Mouse (Mus musculus) midbrain, embryonic 14.5 days (tissue): ENCODE measurements at regions not wholly inside any gene's neighbourhood (a gene's known extent, or its start where the extent isn't known, plus 50 kb on each side); places are given as distances from the start of the nearest gene placed in this dataset.
A peak's percentile ranks its signal among the peaks of the same experiment; 100 is the strongest.

ENCODE experiments used
- ATAC-seq: fragments of 200-750 bp; cut with Nextera tagmentation; 2 replicates; pipeline ENCODE4 v1.8.0; 2017; ENCODE audit warnings: moderate number of reproducible peaks, moderate library complexity; ENCODE audit not compliant: low FRiP score, low TSS enrichment
- DNase-seq: peaks from one replicate; pipeline ENCODE4 v3.0.0-alpha.2; 2015
- H3K27ac ChIP-seq: fragments of 300-500 bp; sonication (generic); replicated peaks from 2 replicates; pipeline ENCODE4 v1.5.1; 2014; ENCODE audit warnings: mild to moderate bottlenecking, low read depth, low read length, moderate library complexity
- H3K27me3 ChIP-seq: fragments of 300-500 bp; sonication (generic); 2 replicates; pipeline ENCODE4 v1.6.1; 2014; ENCODE audit warnings: low read length, control low read depth, mixed read lengths; ENCODE audit not compliant: control insufficient read depth, insufficient read depth
- H3K36me3 ChIP-seq: fragments of 300-500 bp; sonication (generic); 2 replicates; pipeline ENCODE4 v1.6.1; 2014; ENCODE audit warnings: low read length, control low read depth; ENCODE audit not compliant: control insufficient read depth, insufficient read depth
- H3K4me1 ChIP-seq: fragments of 300-500 bp; sonication (generic); 2 replicates; pipeline ENCODE4 v1.6.1; 2014; ENCODE audit warnings: mild to moderate bottlenecking, antibody characterized with exemption, low read length, control low read depth; ENCODE audit not compliant: control insufficient read depth, insufficient read depth
- H3K4me2 ChIP-seq: fragments of 300-500 bp; sonication (generic); 2 replicates; pipeline ENCODE4 v1.6.1; 2014; ENCODE audit warnings: mild to moderate bottlenecking, low read length, moderate library complexity
- H3K4me3 ChIP-seq: fragments of 300-500 bp; sonication (generic); replicated peaks from 2 replicates; pipeline ENCODE4 v1.5.1; 2014; ENCODE audit warnings: low read depth, low read length
- H3K9ac ChIP-seq: fragments of 300-500 bp; sonication (generic); replicated peaks from 2 replicates; pipeline ENCODE4 v1.6.1; 2014; ENCODE audit warnings: mild to moderate bottlenecking, low read length, moderate library complexity
- H3K9me3 ChIP-seq: fragments of 300-500 bp; sonication (generic); 2 replicates; pipeline ENCODE4 v1.6.1; 2016; ENCODE audit warnings: low read length, control low read depth, mixed read lengths; ENCODE audit not compliant: control insufficient read depth
- WGBS: fragments of 180-500 bp; shearing (Covaris S2); extraction: QIAGEN DNeasy Blood & Tissue Kit; methylation state at CpG from one replicate; pipeline ENCODE4 v1.1.7; 2014; 5-methylcytosine and 5-hydroxymethylcytosine counted together

DNA sequence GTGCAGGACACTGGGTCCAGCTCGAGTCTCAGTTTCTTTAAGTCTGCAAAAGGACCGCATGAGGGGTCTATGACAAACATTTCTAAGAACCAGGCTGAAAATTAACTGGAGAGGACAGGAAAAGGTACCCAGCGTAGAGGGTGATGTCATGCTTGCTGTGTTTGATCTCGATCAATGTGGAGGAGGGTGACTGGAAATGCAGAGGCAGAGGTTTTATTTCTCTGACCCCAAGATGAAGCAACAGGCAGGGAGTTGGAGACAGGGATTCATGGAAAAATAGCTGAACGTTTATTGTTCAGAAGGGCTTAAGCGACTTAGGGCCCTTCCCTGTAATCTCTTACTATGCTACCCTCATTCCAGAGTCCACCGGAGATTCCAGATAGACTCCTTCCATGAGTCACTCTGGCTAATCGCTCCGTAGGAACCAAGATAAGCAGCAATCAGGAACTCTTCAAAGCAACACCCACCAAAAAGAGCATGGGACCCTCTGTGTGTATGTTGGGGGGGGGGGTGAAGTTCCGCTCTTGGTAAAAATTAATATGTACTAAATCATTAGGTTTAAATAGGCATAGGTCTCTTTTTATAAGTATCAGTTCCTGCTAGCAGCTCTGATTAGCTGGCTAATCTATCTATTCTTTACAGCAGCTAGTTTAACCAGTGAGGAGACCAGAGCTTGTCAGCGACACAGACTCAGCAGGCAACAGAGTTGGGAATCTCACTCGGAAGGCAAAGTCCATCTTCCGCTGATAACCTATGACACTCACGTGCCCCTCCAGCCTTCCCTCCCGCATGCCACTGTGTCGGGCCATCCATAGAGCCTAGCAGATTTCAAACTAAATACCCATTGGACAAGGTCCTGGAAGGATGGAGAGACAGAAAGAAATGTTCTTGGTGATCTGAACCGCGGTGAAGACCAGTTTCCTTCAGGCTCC, 146.3 kb downstream of the Maf start:
- 73% methylated on average over 18 of the region's 18 CpGs for WGBS
- H3K27ac ChIP-seq = no peak overlapping the region
- no peaks in the 10 kb centered on the region for H3K4me1 ChIP-seq
- H3K36me3 ChIP-seq = no peaks in the 10 kb centered on the region
- H3K27me3 ChIP-seq = no peaks in the 10 kb centered on the region
- H3K9ac ChIP-seq = no peak overlapping the region
- H3K4me3 ChIP-seq = no peak overlapping the region
- no peak for DNase-seq
- no peaks in the 10 kb centered on the region for H3K9me3 ChIP-seq
- ATAC-seq = no peak
- H3K4me2 ChIP-seq = no peak overlapping the region

GRCm38 (mm10) chr8:115555452-115555851, 152.1 kb downstream of the Maf start:
- Histone ChIP-seq H3K9me3 (no peaks in the 10 kb centered on the region), H3K27ac (no peak overlapping the region), H3K36me3 (no peaks in the 10 kb centered on the region), H3K4me2 (no peak overlapping the region), H3K4me3 (no peak overlapping the region), H3K4me1 (no peaks in the 10 kb centered on the region), H3K9ac (no peak overlapping the region), H3K27me3 (no peaks in the 10 kb centered on the region)
- ATAC-seq = no peak
- WGBS = 90% methylated on average over 5 of the region's 5 CpGs
- DNase-seq = no peak

GRCm38 (mm10) chr8:115554185-115554584, 153.4 kb downstream of the Maf start:
- H3K36me3 ChIP-seq = no peaks in the 10 kb centered on the region
- no peaks in the 10 kb centered on the region for H3K27me3 ChIP-seq
- ATAC-seq (no peak), DNase-seq (no peak)
- H3K9me3 ChIP-seq = no peaks in the 10 kb centered on the region
- no peak overlapping the region for H3K4me2 ChIP-seq
- no peak overlapping the region for H3K4me3 ChIP-seq
- H3K9ac ChIP-seq = no peak overlapping the region
- WGBS = 89% methylated on average over 5 of the region's 5 CpGs
- H3K27ac ChIP-seq = no peak overlapping the region
- 0 out of 2 replicates have a peak, but pooled peaks cover 2% of the 10 kb centered on the region for H3K4me1 ChIP-seq

- H3K27ac ChIP-seq = no peak overlapping the region
- no peaks in the 10 kb centered on the region for H3K9me3 ChIP-seq
- no peaks in the 10 kb centered on the region for H3K36me3 ChIP-seq
- no peak for ATAC-seq
- H3K27me3 ChIP-seq = no peaks in the 10 kb centered on the region
- H3K4me1 ChIP-seq = 0 out of 2 replicates have a peak, but pooled peaks cover 3% of the 10 kb centered on the region
- no peak overlapping the region for H3K9ac ChIP-seq
- H3K4me3 ChIP-seq = no peak overlapping the region
- no peak for DNase-seq
- WGBS = 77% methylated on average over 5 of the region's 5 CpGs
- H3K4me2 ChIP-seq = no peak overlapping the region
These were observed 156.3 kb downstream of the Maf start for GRCm38 (mm10) chr8:115551262-115551661.

GRCm38 (mm10) chr8:115549112-115549511, 158.5 kb downstream of the Maf start:
- 0 out of 2 replicates have a peak, but pooled peaks cover 3% of the 10 kb centered on the region for H3K4me1 ChIP-seq
- ATAC-seq = no peak
- 18% methylated on average over 1 of the region's 1 CpGs for WGBS
- no peaks in the 10 kb centered on the region for H3K27me3 ChIP-seq
- no peak overlapping the region for H3K4me3 ChIP-seq
- H3K27ac ChIP-seq = no peak overlapping the region
- no peak overlapping the region for H3K9ac ChIP-seq
- no peak overlapping the region for H3K4me2 ChIP-seq
- no peaks in the 10 kb centered on the region for H3K36me3 ChIP-seq
- H3K9me3 ChIP-seq = no peaks in the 10 kb centered on the region
- peak; percentile 25 for DNase-seq

- 80% methylated on average over 6 of the region's 6 CpGs for WGBS
- Histone ChIP-seq H3K27ac (no peak overlapping the region), H3K4me2 (no peak overlapping the region), H3K27me3 (no peaks in the 10 kb centered on the region), H3K36me3 (no peaks in the 10 kb centered on the region), H3K9ac (no peak overlapping the region), H3K9me3 (no peaks in the 10 kb centered on the region), H3K4me3 (no peak overlapping the region), H3K4me1 (no peaks in the 10 kb centered on the region)
- ATAC-seq (no peak), DNase-seq (no peak)
These were observed 163.5 kb downstream of the Maf start for GRCm38 (mm10) chr8:115544067-115544466.

- Histone ChIP-seq H3K9ac (no peak overlapping the region), H3K4me1 (peaks cover 1% of the 10 kb centered on the region; the same call in 1 of the 2 replicates), H3K4me3 (no peak overlapping the region), H3K4me2 (no peak overlapping the region), H3K27me3 (no peaks in the 10 kb centered on the region), H3K36me3 (no peaks in the 10 kb centered on the region), H3K27ac (no peak overlapping the region), H3K9me3 (no peaks in the 10 kb centered on the region)
- 90% methylated on average over 3 of the region's 3 CpGs for WGBS
- ATAC-seq (no peak), DNase-seq (no peak)
These were observed 164.7 kb downstream of the Maf start for GRCm38 (mm10) chr8:115542935-115543334.

GRCm38 (mm10) chr8:115539600-115539999, 168.0 kb downstream of the Maf start:
- no peak overlapping the region for H3K9ac ChIP-seq
- no peak for ATAC-seq
- H3K4me1 ChIP-seq = peaks cover 11% of the 10 kb centered on the region; the same call in 1 of the 2 replicates
- no peaks in the 10 kb centered on the region for H3K9me3 ChIP-seq
- DNase-seq = no peak
- no peaks in the 10 kb centered on the region for H3K27me3 ChIP-seq
- no peaks in the 10 kb centered on the region for H3K36me3 ChIP-seq
- H3K27ac ChIP-seq = no peak overlapping the region
- WGBS = 88% methylated on average over 9 of the region's 9 CpGs
- no peak overlapping the region for H3K4me3 ChIP-seq
- no peak overlapping the region for H3K4me2 ChIP-seq

DNA sequence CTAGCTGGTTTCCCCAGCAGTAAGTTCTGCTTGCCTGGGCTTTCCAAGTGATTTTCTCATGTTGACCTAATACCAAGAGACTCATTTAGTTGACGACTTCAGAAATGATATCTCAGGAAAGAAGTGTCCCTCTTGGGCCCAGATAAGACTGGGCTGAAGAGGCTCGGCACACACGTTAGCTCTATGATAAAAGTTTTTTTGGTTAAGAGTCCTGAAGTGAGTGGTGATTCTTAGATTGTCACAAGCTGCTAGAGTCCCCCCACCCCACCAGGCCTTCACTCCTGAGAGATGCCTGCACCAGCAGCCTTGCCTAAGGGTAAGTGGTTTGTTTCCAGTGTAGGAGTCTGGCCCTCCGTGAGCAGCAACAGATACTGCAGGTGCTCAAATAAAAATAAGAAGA, 169.4 kb downstream of the Maf start:
- no peak overlapping the region for H3K9ac ChIP-seq
- whole genome bisulfite sequencing = 84% methylated on average over 4 of the region's 4 CpGs
- H3K27ac ChIP-seq = no peak overlapping the region
- H3K36me3 ChIP-seq = no peaks in the 10 kb centered on the region
- DNase-seq (no peak), ATAC-seq (no peak)
- H3K27me3 ChIP-seq = no peaks in the 10 kb centered on the region
- peaks cover 11% of the 10 kb centered on the region; the same call in 1 of the 2 replicates for H3K4me1 ChIP-seq
- H3K4me3 ChIP-seq = no peak overlapping the region
- no peaks in the 10 kb centered on the region for H3K9me3 ChIP-seq
- H3K4me2 ChIP-seq = no peak overlapping the region
